Comparison of ENCODE assay signal across 29 mouse cellular contexts in genomic region chr1:178639951-178640350, GRCm38 (mm10).
DNase-seq lines count a peak whose midpoint lies in the region; ATAC-seq lines count a peak whose summit lies in the region.
"Had no signal": no experiment of that assay in that cellular context is flagged by ENCODE, and none has a peak within 500 bp of the region (broad histone marks: within the 10 kb centered on the region; RNA-seq: fewer than 3 reads in every experiment).

No protein-coding gene starts in this region.

- no peak for ATAC-seq in heart, embryonic 12.5 days (ENCODE audit: insufficient number of reproducible peaks, low FRiP score)
- no peak for ATAC-seq in kidney, embryonic 15.5 days (replicated peaks; ENCODE audit: low FRiP score)
- peak; percentile 37; the same call in 1 of the 2 replicates for ATAC-seq in limb, embryonic 13.5 days (ENCODE audit: low FRiP score, low read depth)
- no peak for ATAC-seq in monocyte, adult 5-6 weeks (replicated peaks; ENCODE audit: insufficient number of reproducible peaks, low FRiP score, low TSS enrichment, poor library complexity, severe bottlenecking)
- ATAC-seq: forebrain, embryonic 13.5 days; inflammation-experienced regulatory T-cells, adult 6 months; Patski had no signal

- H3K4me3 ChIP-seq in heart, embryonic 12.5 days, result no peak overlapping the region
- H3K4me3 ChIP-seq in kidney, embryonic 15.5 days (replicated peaks), result no peak overlapping the region
- no peak overlapping the region for H3K4me3 ChIP-seq in limb, embryonic 13.5 days
- H3K4me3 ChIP-seq: forebrain, embryonic 13.5 days had no signal

- 20% methylated on average over 6 of the region's 6 CpGs for WGBS in heart, embryonic 12.5 days
- 34% methylated on average over 6 of the region's 6 CpGs for WGBS in kidney, embryonic 15.5 days
- 39% methylated on average over 6 of the region's 6 CpGs for WGBS in limb, embryonic 13.5 days

- peaks cover 84% of the 10 kb centered on the region for H3K4me1 ChIP-seq in heart, embryonic 12.5 days (replicated peaks)
- H3K4me1 ChIP-seq in kidney, embryonic 15.5 days, result peaks cover 38% of the 10 kb centered on the region
- peaks cover 36% of the 10 kb centered on the region for H3K4me1 ChIP-seq in limb, embryonic 13.5 days

- no peak overlapping the region for H3K4me2 ChIP-seq in heart, embryonic 12.5 days
- H3K4me2 ChIP-seq in kidney, embryonic 15.5 days, result no peak overlapping the region
- no peak overlapping the region for H3K4me2 ChIP-seq in limb, embryonic 13.5 days (replicated peaks)
- H3K4me2 ChIP-seq: forebrain, embryonic 13.5 days; hindbrain, embryonic 14.5 days; liver, embryonic 11.5 days had no signal

- no peak overlapping the region for H3K9ac ChIP-seq in heart, embryonic 12.5 days
- no peak overlapping the region for H3K9ac ChIP-seq in kidney, embryonic 15.5 days
- H3K9ac ChIP-seq in limb, embryonic 13.5 days, result no peak overlapping the region
- H3K9ac ChIP-seq: forebrain, embryonic 13.5 days; hindbrain, embryonic 14.5 days had no signal

- no peak for DNase-seq in heart, postnatal 25 days (ENCODE audit: low spot score)
- no peak for DNase-seq in kidney, postnatal 10 days
- peak; percentile 67 for DNase-seq in embryo, embryonic 10 days (ENCODE audit: low spot score)
- no peak for DNase-seq in Muller cell, postnatal 12 days (ENCODE audit: inconsistent ontology term)
- DNase-seq: adrenal gland, postnatal 14 days; cerebellum, adult 11-12 months; cerebellum, adult 9-11 months; gastrocnemius, postnatal 10 days; heart, postnatal 14 days; kidney, adult 11 months; layer of hippocampus, postnatal 36 days; left cerebral cortex, postnatal 4 days; lung, adult 18-20 months; lung, postnatal 10 days; midbrain, embryonic 14.5 days; right cerebral cortex, adult 18-20 months; right cerebral cortex, postnatal 4 days had no signal

- intact Hi-C loops in heart, postnatal 25 days (cut with DNase I), result no loop called here

- H3K9me3 ChIP-seq in heart, embryonic 12.5 days (replicated peaks), result no peaks in the 10 kb centered on the region
- no peaks in the 10 kb centered on the region for H3K9me3 ChIP-seq in kidney, embryonic 15.5 days (replicated peaks)
- H3K9me3 ChIP-seq in limb, embryonic 13.5 days, result no peaks in the 10 kb centered on the region
- H3K9me3 ChIP-seq: forebrain, embryonic 13.5 days had no signal

- 0 out of 2 replicates have a peak overlapping the region, but pooled peaks have one; percentile 49 for H3K27ac ChIP-seq in heart, embryonic 12.5 days (ENCODE audit: poor library complexity, severe bottlenecking)
- H3K27ac ChIP-seq in kidney, embryonic 15.5 days, result peak overlapping the region; percentile 41
- H3K27ac ChIP-seq in limb, embryonic 13.5 days, result 0 out of 2 replicates have a peak overlapping the region, but pooled peaks have one; percentile 28
- H3K27ac ChIP-seq: forebrain, embryonic 13.5 days; kidney, postnatal 0 days; macrophage had no signal

- no peaks in the 10 kb centered on the region for H3K36me3 ChIP-seq in heart, embryonic 12.5 days
- H3K36me3 ChIP-seq in kidney, embryonic 15.5 days, result no peaks in the 10 kb centered on the region
- H3K36me3 ChIP-seq in limb, embryonic 13.5 days, result 0 out of 2 replicates have a peak, but pooled peaks cover under 1% of the 10 kb centered on the region
- H3K36me3 ChIP-seq: G1E had no signal

- no peaks in the 10 kb centered on the region for H3K27me3 ChIP-seq in heart, embryonic 12.5 days (replicated peaks)
- no peaks in the 10 kb centered on the region; the same call in 1 of the 2 replicates for H3K27me3 ChIP-seq in kidney, embryonic 15.5 days
- H3K27me3 ChIP-seq in limb, embryonic 13.5 days, result no peaks in the 10 kb centered on the region
- H3K27me3 ChIP-seq: forebrain, embryonic 13.5 days; Patski had no signal
